Mouse (Mus musculus): ENCODE measurements around the gene Myzap. TPM values are rescaled to one million over a fixed set of nuclear protein-coding genes. Genes with fewer than 3 reads are reported as not detected.
"Not testable (repeated sequence)": the region's sequence is repeated elsewhere in the genome, so short reads cannot be mapped to it uniquely, and the experiment has no call there.

Gene Myzap
- polyA plus RNA-seq, 1 experiment, result not detected

DNA sequence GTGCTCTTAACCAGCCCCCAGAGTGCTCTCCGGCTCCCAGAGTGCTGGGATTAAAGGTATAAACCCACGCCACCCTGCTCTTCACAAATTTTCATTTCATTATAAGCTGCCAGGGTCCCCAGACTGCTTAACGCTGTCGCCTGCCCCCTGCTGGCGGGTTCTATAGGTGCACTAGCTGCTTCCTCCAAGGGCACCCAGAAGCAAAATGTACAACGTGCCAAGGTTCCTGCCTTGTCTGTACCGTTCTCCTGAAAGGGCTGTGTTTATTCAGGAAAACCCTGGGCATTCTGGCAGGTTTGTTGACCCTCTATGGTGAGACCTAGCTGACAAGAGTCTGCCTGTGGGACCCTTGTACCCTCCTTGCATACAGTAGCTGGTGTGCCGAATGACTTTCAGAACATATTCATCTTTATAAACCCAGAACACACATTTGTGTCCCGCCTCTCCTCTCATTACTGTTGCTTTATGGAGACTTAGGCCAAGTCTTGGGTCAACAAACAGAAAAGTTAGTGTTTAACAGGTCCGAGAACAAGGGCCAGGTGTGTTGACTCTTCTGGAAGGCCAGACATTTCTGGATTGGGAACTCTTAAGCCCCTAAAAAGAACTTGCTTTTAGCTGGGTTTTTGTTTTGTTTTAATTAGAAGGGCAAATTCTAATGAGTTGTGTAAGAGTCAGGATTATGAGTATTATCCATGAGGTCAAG is 32.8 kb upstream of the Myzap start:
- TF ChIP-seq GATA1 (IDR thresholded peaks at IDR 0.05; ENCODE audit: low read length) (no peak), TAL1 (IDR thresholded peaks at IDR 0.05; ENCODE audit: low read length) (no peak)
- no peaks in the 10 kb centered on the region for H3K9me3 ChIP-seq (ENCODE audit: control insufficient read depth, low read length)
- no peaks in the 10 kb centered on the region; the same call in 1 of the 2 replicates for H3K36me3 ChIP-seq (ENCODE audit: control insufficient read depth)
- H3K4me1 ChIP-seq (ENCODE audit: control insufficient read depth), result no peaks in the 10 kb centered on the region; the same call in 1 of the 2 replicates
- H3K27me3 ChIP-seq (ENCODE audit: control insufficient read depth), result no peaks in the 10 kb centered on the region
- H3K4me3 ChIP-seq (replicated peaks), result no peak overlapping the region

DNA sequence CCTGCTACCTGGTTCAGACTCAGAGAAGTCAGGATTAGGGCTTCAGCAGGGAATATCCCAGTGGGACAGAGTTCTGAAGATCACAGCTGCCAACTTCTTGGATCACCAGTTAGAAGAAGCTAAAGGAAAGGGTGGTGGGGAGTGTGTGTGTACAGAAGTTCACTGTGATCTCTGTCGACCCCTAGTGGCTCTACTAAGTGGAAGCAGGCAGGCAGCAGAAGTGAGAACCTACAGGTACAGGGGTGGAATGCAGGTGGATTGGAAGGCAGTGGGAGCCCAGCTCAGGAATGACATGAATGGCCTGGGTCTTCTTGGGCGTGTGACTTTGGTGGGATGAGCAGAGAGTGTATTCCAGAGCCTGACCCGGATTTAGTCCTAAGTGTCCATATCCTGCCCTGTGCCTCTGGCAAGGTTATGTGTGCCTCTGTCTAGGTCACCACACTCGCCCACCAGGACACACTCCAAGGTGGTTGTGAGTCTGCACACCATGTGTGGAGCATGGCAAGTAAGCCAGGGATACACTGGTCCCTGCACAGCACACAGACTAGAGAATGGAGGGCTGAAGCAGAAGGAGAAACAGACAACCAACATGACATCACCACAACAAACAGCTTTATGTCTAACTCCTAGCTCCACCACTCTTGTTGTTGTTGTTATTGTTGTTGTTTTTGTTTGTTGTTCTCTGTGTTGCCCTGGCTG is 31.9 kb upstream of the Myzap start:
- Histone ChIP-seq H3K27me3 (ENCODE audit: control insufficient read depth) (no peaks in the 10 kb centered on the region), H3K36me3 (ENCODE audit: control insufficient read depth) (no peaks in the 10 kb centered on the region; the same call in 1 of the 2 replicates), H3K4me1 (ENCODE audit: control insufficient read depth) (no peaks in the 10 kb centered on the region; the same call in 1 of the 2 replicates), H3K9me3 (ENCODE audit: control insufficient read depth, low read length) (no peaks in the 10 kb centered on the region), H3K4me3 (replicated peaks) (no peak overlapping the region)
- no peak for TF ChIP-seq GATA1 (IDR thresholded peaks at IDR 0.05; ENCODE audit: low read length)
- TF ChIP-seq TAL1 (IDR thresholded peaks at IDR 0.05; ENCODE audit: low read length), result no peak

DNA sequence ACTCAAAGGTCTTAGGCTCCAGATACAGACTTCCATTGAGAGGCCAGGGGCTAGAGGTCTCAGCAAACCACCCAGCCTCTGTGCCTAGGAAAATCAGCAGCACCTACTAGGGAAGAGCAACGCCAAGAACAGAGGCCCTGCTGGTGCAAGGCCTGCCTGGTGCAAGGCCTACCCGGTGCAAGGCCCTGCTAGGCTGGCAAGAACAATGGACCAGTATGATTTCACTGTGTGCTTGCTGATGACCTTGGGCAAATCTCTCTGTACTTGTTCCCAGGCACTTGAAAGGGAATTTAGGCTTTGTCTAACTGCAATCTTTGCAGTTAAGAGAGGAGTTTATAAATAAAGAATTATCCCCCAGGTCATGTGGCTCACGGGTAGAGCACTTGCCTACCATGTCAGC is 30.4 kb upstream of the Myzap start:
- TF ChIP-seq GATA1 (IDR thresholded peaks at IDR 0.05; ENCODE audit: low read length), result no peak
- no peak for TF ChIP-seq TAL1 (IDR thresholded peaks at IDR 0.05; ENCODE audit: low read length)
- Histone ChIP-seq H3K4me1 (ENCODE audit: control insufficient read depth) (no peaks in the 10 kb centered on the region; the same call in 1 of the 2 replicates), H3K9me3 (ENCODE audit: control insufficient read depth, low read length) (no peaks in the 10 kb centered on the region), H3K36me3 (ENCODE audit: control insufficient read depth) (no peaks in the 10 kb centered on the region), H3K27me3 (ENCODE audit: control insufficient read depth) (no peaks in the 10 kb centered on the region), H3K4me3 (replicated peaks) (no peak overlapping the region)

DNA sequence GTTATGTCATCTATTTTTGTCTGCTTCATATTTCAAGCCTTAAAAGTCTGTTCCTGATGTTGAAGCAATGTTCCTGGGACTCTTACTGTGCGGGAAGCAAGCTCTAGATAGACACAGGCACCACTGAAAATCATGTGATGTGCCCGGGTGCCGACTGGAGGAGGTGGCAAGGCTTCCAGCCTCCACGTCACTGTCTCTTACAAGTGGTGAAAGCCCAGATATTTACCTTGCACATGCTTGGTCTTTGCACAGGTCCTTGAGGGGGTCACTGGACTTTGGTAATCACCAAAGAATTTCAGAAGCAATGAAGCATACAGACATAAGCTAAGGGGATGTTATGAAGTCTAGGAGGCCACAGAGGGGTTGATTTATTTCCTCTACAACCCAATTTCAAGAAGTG is 29.8 kb upstream of the Myzap start:
- H3K4me1 ChIP-seq (ENCODE audit: control insufficient read depth), result no peaks in the 10 kb centered on the region; the same call in 1 of the 2 replicates
- no peaks in the 10 kb centered on the region for H3K27me3 ChIP-seq (ENCODE audit: control insufficient read depth)
- H3K4me3 ChIP-seq (replicated peaks), result no peak overlapping the region
- no peaks in the 10 kb centered on the region for H3K36me3 ChIP-seq (ENCODE audit: control insufficient read depth)
- H3K9me3 ChIP-seq (ENCODE audit: control insufficient read depth, low read length), result no peaks in the 10 kb centered on the region
- TF ChIP-seq GATA1 (IDR thresholded peaks at IDR 0.05; ENCODE audit: low read length), result no peak

DNA sequence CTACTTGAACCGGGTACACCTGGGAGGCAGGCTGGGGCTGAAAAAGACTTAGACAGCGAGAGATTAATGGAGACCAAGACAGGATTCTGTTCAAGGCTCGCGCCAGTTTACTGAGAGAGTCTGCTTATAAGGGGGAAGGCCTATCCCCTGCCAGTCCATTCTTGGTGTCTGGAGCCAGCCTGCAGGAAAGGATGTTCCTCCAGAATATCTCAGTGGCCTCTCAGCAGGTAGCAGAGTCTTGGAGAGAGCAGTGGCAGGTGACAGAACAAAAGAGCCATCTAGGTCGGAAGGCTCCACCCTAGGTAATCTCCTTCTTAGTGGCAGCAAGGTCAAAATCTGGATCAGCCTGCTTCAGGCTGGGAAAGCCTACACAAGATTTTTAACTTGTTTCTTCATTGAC is 28.0 kb upstream of the Myzap start:
- not testable (repeated sequence) for H3K4me1 ChIP-seq (ENCODE audit: control insufficient read depth); H3K4me3 ChIP-seq (replicated peaks); H3K27me3 ChIP-seq (ENCODE audit: control insufficient read depth); H3K36me3 ChIP-seq (ENCODE audit: control insufficient read depth); H3K9me3 ChIP-seq (ENCODE audit: control insufficient read depth, low read length)

DNA sequence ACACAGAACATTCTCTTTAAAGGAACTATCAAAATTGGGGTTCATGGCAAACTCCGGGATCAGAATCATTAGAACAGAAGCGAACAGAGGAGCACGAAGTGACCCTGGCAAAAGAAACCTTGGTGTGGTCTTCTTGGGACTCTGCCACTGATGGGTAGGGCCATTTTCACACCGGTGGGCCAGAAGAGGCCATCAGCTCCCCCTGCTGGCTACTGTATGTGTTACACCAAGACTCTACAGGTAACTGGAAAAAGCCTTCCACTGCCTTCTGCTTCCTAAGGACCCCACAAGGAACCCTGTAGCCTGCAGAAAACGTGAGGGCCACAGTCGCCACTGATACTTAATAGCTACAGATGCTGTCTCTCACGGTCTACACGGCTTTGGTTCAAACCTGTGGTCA is 25.2 kb upstream of the Myzap start:
- TF ChIP-seq TAL1 (IDR thresholded peaks at IDR 0.05; ENCODE audit: low read length), result no peak
- no peak for TF ChIP-seq GATA1 (IDR thresholded peaks at IDR 0.05; ENCODE audit: low read length)
- Histone ChIP-seq H3K36me3 (ENCODE audit: control insufficient read depth) (no peaks in the 10 kb centered on the region), H3K27me3 (ENCODE audit: control insufficient read depth) (no peaks in the 10 kb centered on the region), H3K4me3 (replicated peaks) (no peak overlapping the region), H3K9me3 (ENCODE audit: control insufficient read depth, low read length) (no peaks in the 10 kb centered on the region), H3K4me1 (ENCODE audit: control insufficient read depth) (no peaks in the 10 kb centered on the region; the same call in 1 of the 2 replicates)

DNA sequence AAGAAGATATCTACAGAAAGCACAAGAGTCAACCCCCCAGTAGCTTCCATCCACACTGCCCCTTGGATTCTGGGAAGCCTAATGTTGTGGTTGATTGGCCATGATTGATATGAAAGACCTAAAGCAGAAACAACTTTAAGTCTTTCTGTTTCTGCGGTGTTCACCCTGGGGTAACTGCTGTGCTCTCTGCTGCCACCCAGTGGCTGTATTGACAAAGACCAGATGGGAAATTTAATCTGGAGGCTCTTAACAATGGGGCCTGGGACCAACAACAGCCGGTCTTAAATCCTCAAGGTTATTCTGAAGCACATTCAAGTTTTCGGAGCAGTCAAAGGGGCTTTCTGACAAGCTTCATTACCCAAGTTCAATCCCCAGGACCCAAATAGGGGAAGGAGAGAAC is 24.0 kb upstream of the Myzap start:
- Histone ChIP-seq H3K4me3 (replicated peaks) (no peak overlapping the region), H3K4me1 (ENCODE audit: control insufficient read depth) (no peaks in the 10 kb centered on the region; the same call in 1 of the 2 replicates), H3K36me3 (ENCODE audit: control insufficient read depth) (no peaks in the 10 kb centered on the region), H3K9me3 (ENCODE audit: control insufficient read depth, low read length) (no peaks in the 10 kb centered on the region), H3K27me3 (ENCODE audit: control insufficient read depth) (no peaks in the 10 kb centered on the region)
- TF ChIP-seq TAL1 (IDR thresholded peaks at IDR 0.05; ENCODE audit: low read length) (no peak), GATA1 (IDR thresholded peaks at IDR 0.05; ENCODE audit: low read length) (no peak)

DNA sequence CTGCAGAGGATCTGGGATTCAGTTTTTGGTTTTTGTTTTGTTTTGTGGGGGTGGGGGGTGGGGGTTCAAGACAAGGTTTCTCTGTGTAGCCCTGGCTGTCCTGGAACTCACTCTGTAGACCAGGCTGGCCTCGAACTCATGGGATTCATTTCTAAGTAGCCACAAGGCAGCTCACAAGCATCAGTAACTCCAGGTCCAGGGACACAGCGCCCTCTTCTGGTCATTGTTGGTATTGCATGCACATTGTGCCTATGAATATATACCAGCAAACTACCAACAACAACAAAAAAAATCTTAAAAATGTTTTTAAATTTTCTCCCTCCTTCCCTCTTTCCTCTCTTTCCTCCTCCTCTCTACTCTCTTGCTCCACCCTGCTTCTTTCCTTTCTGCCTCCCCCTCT is 22.5 kb upstream of the Myzap start:
- H3K27me3 ChIP-seq (ENCODE audit: control insufficient read depth), result peaks cover 5% of the 10 kb centered on the region
- H3K4me1 ChIP-seq (ENCODE audit: control insufficient read depth), result no peaks in the 10 kb centered on the region; the same call in 1 of the 2 replicates
- H3K4me3 ChIP-seq (replicated peaks), result no peak overlapping the region
- no peaks in the 10 kb centered on the region for H3K9me3 ChIP-seq (ENCODE audit: control insufficient read depth, low read length)
- H3K36me3 ChIP-seq (ENCODE audit: control insufficient read depth), result no peaks in the 10 kb centered on the region
- TF ChIP-seq TAL1 (IDR thresholded peaks at IDR 0.05; ENCODE audit: low read length), result no peak
- no peak for TF ChIP-seq GATA1 (IDR thresholded peaks at IDR 0.05; ENCODE audit: low read length)

DNA sequence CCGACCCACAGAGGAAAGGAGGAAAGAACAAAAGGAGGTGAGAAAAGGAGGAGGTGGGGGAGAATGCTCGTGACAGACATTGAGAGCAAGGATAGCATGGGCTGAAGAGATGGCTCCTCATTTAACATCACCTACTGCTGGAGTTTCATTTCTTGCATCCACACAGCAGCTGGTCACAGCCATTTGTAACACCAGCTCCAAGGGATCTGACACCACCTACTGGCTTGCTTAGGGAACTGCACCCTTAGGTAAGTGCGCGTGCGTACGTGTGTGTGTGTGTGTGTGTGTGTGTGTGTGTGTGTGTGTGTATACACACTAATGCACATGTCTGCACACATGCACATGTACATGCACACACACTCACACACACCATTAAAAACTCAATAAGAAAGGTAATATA is 20.8 kb upstream of the Myzap start:
- TF ChIP-seq GATA1 (IDR thresholded peaks at IDR 0.05; ENCODE audit: low read length), result no peak
- no peak for TF ChIP-seq TAL1 (IDR thresholded peaks at IDR 0.05; ENCODE audit: low read length)
- Histone ChIP-seq H3K4me1 (ENCODE audit: control insufficient read depth) (no peaks in the 10 kb centered on the region; the same call in 1 of the 2 replicates), H3K36me3 (ENCODE audit: control insufficient read depth) (no peaks in the 10 kb centered on the region), H3K9me3 (ENCODE audit: control insufficient read depth, low read length) (no peaks in the 10 kb centered on the region), H3K27me3 (ENCODE audit: control insufficient read depth) (peaks cover 19% of the 10 kb centered on the region), H3K4me3 (replicated peaks) (no peak overlapping the region)

All from erythroblast, embryonic 14.5 days (primary cell).